Mouse (Mus musculus) adrenal gland, adult 2 months (tissue): Measurements from ENCODE around the gene Cldn1. TPM values are rescaled to one million over a fixed set of nuclear protein-coding genes. Genes with fewer than 3 reads are reported as not detected.

Source experiments
- polyA plus RNA-seq: library from polyadenylated mRNA; depleted of rRNA; stranded (reverse); fragments of >200 nt; gene quantifications from 2 replicates; pipeline ENCODE4 v1.2.3, GENCODE M21; 2012; rRNA removed
- total RNA-seq, 2 experiments: library from RNA; stranded (reverse); gene quantifications; 2 replicates each; pipeline ENCODE4 v1.2.3; 2021

Gene Cldn1
- total and polyA plus RNA-seq, 3 experiments, result 3.0 to 16.2 (median 9.0) TPM

Other genes with a start within 250 kb of the Cldn1 start
- gene Cldn16, start 91.3 kb upstream of the Cldn1 start, total RNA-seq, result not detected
- gene Cldn16, start 91.3 kb upstream of the Cldn1 start, polyA plus RNA-seq, result not detected in 2 replicates
- not detected for gene Tmem207, start 154.9 kb upstream of the Cldn1 start, total RNA-seq
- gene Tmem207, start 154.9 kb upstream of the Cldn1 start, polyA plus RNA-seq, result not detected in 2 replicates
- gene Il1rap, start 209.9 kb upstream of the Cldn1 start, total RNA-seq, result 10 to 100 TPM in 1 of 2 experiments, 1 to 10 TPM in 1; 5.5 to 10.5 TPM
- gene Il1rap, start 209.9 kb upstream of the Cldn1 start, polyA plus RNA-seq, result 0.99 and 1.8 TPM in 2 replicates